Mouse (Mus musculus) testis, adult 2 months (tissue): ENCODE results near the gene Vav1.

Source experiments
- CTCF ChIP-seq: fragments of 200-500 bp; IDR thresholded peaks from 2 replicates; pipeline ENCODE4 v1.5.1; 2012; ENCODE audit warnings: low read depth, mild to moderate bottlenecking, inconsistent platforms, low read length, moderate library complexity; ENCODE audit not compliant: control insufficient read depth, insufficient read depth, insufficient replicate concordance
- POLR2A ChIP-seq: fragments of 200-500 bp; IDR thresholded peaks from 2 replicates; pipeline ENCODE4 v1.6.1; 2012; ENCODE audit warnings: low read depth, mild to moderate bottlenecking, inconsistent platforms, low read length, moderate library complexity; ENCODE audit not compliant: control insufficient read depth

DNA sequence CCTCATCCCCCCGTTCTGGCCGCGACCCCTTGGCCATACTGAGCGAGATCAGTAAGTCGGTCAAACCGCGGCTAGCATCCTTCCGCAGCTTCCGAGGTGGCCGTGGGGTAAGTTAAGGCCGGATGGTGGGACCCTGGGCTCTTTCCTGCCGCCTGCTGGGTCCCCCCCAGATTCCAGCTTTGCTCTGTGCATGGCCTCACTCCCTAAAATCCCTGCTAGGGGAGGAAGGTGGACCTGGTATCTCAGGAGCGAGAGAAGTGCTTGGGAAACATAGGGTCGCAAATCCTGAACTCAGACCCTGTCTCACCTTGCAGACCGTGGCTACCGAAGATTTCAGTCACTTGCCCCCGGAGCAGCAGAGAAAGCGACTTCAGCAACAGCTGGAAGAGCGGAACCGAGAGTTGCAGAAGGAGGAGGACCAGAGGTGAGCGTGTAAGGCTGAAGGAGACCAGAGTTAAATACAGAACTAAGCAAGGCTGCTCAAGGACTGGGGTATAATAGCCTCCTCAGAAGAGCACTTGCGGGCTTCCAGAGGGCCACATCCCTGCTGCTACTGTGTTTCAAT, 21.9 kb upstream of the Vav1 start:
- TF ChIP-seq POLR2A (no peak), CTCF (no peak)
